Mouse (Mus musculus) lung, embryonic 16.5 days (tissue): ENCODE data around the gene Rtp3. TPM values are rescaled to one million over a fixed set of nuclear protein-coding genes. Genes with fewer than 3 reads are reported as not detected.

Experiments used
- ATAC-seq: fragments of 200-750 bp; cut with Nextera tagmentation; 2 replicates; pipeline ENCODE4 v1.8.0; 2017; ENCODE audit warnings: low read depth, mild to moderate bottlenecking, moderate library complexity
- H3K27ac ChIP-seq: fragments of 300-500 bp; sonication (generic); 2 replicates; pipeline ENCODE4 v1.5.1; 2014; ENCODE audit warnings: mild to moderate bottlenecking, control low read depth, low read length
- H3K27me3 ChIP-seq: fragments of 300-500 bp; sonication (generic); 2 replicates; pipeline ENCODE4 v1.6.1; 2014; ENCODE audit warnings: low read depth, low read length, mixed read lengths; ENCODE audit not compliant: control insufficient read depth, insufficient read depth
- H3K36me3 ChIP-seq: fragments of 300-500 bp; sonication (generic); 2 replicates; pipeline ENCODE4 v1.6.1; 2014; ENCODE audit warnings: low read length; ENCODE audit not compliant: control insufficient read depth, insufficient read depth
- H3K4me1 ChIP-seq: fragments of 300-500 bp; sonication (generic); replicated peaks from 2 replicates; pipeline ENCODE4 v1.6.1; 2014; ENCODE audit warnings: low read length, mixed read lengths; ENCODE audit not compliant: control insufficient read depth, insufficient read depth
- H3K4me2 ChIP-seq: fragments of 300-500 bp; sonication (generic); 2 replicates; pipeline ENCODE4 v1.6.1; 2014; ENCODE audit warnings: low read depth, low read length, control low read depth
- H3K4me3 ChIP-seq: fragments of 300-500 bp; sonication (generic); 2 replicates; pipeline ENCODE4 v1.5.1; 2014; ENCODE audit warnings: mild to moderate bottlenecking, low read length, control low read depth
- H3K9ac ChIP-seq: fragments of 300-500 bp; sonication (generic); 2 replicates; pipeline ENCODE4 v1.6.1; 2014; ENCODE audit warnings: low read length, control low read depth
- H3K9me3 ChIP-seq: fragments of 300-500 bp; sonication (generic); 2 replicates; pipeline ENCODE4 v1.6.1; 2016; ENCODE audit warnings: low read length; ENCODE audit not compliant: control insufficient read depth
- WGBS: fragments of 180-500 bp; shearing (Covaris S2); extraction: QIAGEN DNeasy Blood & Tissue Kit; methylation state at CpG from one replicate; pipeline ENCODE4 v1.1.7; 2014; 5-methylcytosine and 5-hydroxymethylcytosine counted together
- polyA plus RNA-seq: library from polyadenylated mRNA; unstranded; fragments of >200 nt; fragmentation: Nextera tagmentation; extraction: Ambion mirVana; gene quantifications from 2 replicates; pipeline ENCODE4 v1.2.1, GENCODE M21; 2015

Gene Rtp3
- polyA plus RNA-seq, 1 experiment from 2014 or later: 1.9 TPM

- WGBS: 85% methylated on average over 9 of the region's 9 CpGs
- Histone ChIP-seq H3K4me3 (no peak overlapping the region), H3K36me3 (no peaks in the 10 kb centered on the region), H3K4me2 (no peak overlapping the region), H3K27me3 (no peaks in the 10 kb centered on the region), H3K9ac (no peak overlapping the region), H3K9me3 (no peaks in the 10 kb centered on the region), H3K4me1 (peaks cover 6% of the 10 kb centered on the region; the same call in 1 of the 2 replicates), H3K27ac (no peak overlapping the region)
- ATAC-seq: no peak
Measured at GRCm38 (mm10) chr9:111003279-111003678, 12.9 kb upstream of the Rtp3 start.

- WGBS: 72% methylated on average over 12 of the region's 12 CpGs
- H3K9ac ChIP-seq: no peak overlapping the region
- no peak overlapping the region for H3K27ac ChIP-seq
- no peak overlapping the region for H3K4me2 ChIP-seq
- no peak for ATAC-seq
- no peaks in the 10 kb centered on the region for H3K27me3 ChIP-seq
- H3K9me3 ChIP-seq: no peaks in the 10 kb centered on the region
- no peaks in the 10 kb centered on the region for H3K36me3 ChIP-seq
- H3K4me3 ChIP-seq: no peak overlapping the region
- H3K4me1 ChIP-seq: peaks cover 6% of the 10 kb centered on the region; the same call in 1 of the 2 replicates
Measured at GRCm38 (mm10) chr9:111001621-111002020, 11.2 kb upstream of the Rtp3 start.

- 63% methylated on average over 10 of the region's 10 CpGs for WGBS
- Histone ChIP-seq H3K36me3 (no peaks in the 10 kb centered on the region), H3K27me3 (no peaks in the 10 kb centered on the region), H3K9me3 (no peaks in the 10 kb centered on the region), H3K4me2 (no peak overlapping the region), H3K27ac (no peak overlapping the region), H3K9ac (no peak overlapping the region), H3K4me3 (no peak overlapping the region), H3K4me1 (peaks cover 6% of the 10 kb centered on the region; the same call in 1 of the 2 replicates)
- ATAC-seq: no peak
Measured at GRCm38 (mm10) chr9:110999856-111000255, 9.5 kb upstream of the Rtp3 start.

GRCm38 (mm10) chr9:110999056-110999455 lies 8.7 kb upstream of the Rtp3 start:
- Histone ChIP-seq H3K9me3 (no peaks in the 10 kb centered on the region), H3K27me3 (no peaks in the 10 kb centered on the region), H3K9ac (no peak overlapping the region), H3K4me2 (no peak overlapping the region), H3K4me1 (peaks cover 6% of the 10 kb centered on the region; the same call in 1 of the 2 replicates), H3K4me3 (no peak overlapping the region), H3K27ac (peak overlapping the region; percentile 52), H3K36me3 (no peaks in the 10 kb centered on the region)
- ATAC-seq: no peak
- WGBS: 68% methylated on average over 2 of the region's 2 CpGs

GRCm38 (mm10) chr9:110997245-110997644 lies 6.9 kb upstream of the Rtp3 start:
- Histone ChIP-seq H3K27me3 (no peaks in the 10 kb centered on the region), H3K9ac (peak overlapping the region; percentile 37; the same call in 1 of the 2 replicates), H3K36me3 (no peaks in the 10 kb centered on the region), H3K27ac (no peak overlapping the region), H3K9me3 (no peaks in the 10 kb centered on the region), H3K4me2 (no peak overlapping the region), H3K4me1 (peaks cover 6% of the 10 kb centered on the region; the same call in 1 of the 2 replicates), H3K4me3 (no peak overlapping the region)
- WGBS: 2% methylated on average over 5 of the region's 5 CpGs
- ATAC-seq: 0 out of 2 replicates have a peak, but pooled peaks have one; percentile 42

GRCm38 (mm10) chr9:110994716-110995172 lies 4.4 kb upstream of the Rtp3 start:
- 8% methylated on average over 13 of the region's 13 CpGs for WGBS
- H3K36me3 ChIP-seq: no peaks in the 10 kb centered on the region
- no peaks in the 10 kb centered on the region for H3K27me3 ChIP-seq
- no peaks in the 10 kb centered on the region for H3K9me3 ChIP-seq
- peak overlapping the region; percentile 65 for H3K9ac ChIP-seq
- peak; percentile 92 for ATAC-seq
- peak overlapping the region; percentile 52 for H3K4me3 ChIP-seq
- H3K27ac ChIP-seq: peak overlapping the region; percentile 65
- peaks cover 6% of the 10 kb centered on the region; the same call in 1 of the 2 replicates for H3K4me1 ChIP-seq
- peak overlapping the region; percentile 60 for H3K4me2 ChIP-seq

- Histone ChIP-seq H3K4me2 (no peak overlapping the region), H3K4me3 (no peak overlapping the region), H3K9me3 (no peaks in the 10 kb centered on the region), H3K36me3 (no peaks in the 10 kb centered on the region), H3K4me1 (no peaks in the 10 kb centered on the region), H3K27ac (no peak overlapping the region), H3K9ac (no peak overlapping the region), H3K27me3 (no peaks in the 10 kb centered on the region)
- 16% methylated on average over 3 of the region's 3 CpGs for WGBS
- no peak for ATAC-seq
Measured at GRCm38 (mm10) chr9:110993281-110993709, 2.9 kb upstream of the Rtp3 start.

GRCm38 (mm10) chr9:110989543-110989942 lies 840 bp downstream of the Rtp3 start:
- Histone ChIP-seq H3K9me3 (no peaks in the 10 kb centered on the region), H3K9ac (no peak overlapping the region), H3K4me2 (no peak overlapping the region), H3K4me3 (no peak overlapping the region), H3K27me3 (no peaks in the 10 kb centered on the region), H3K4me1 (no peaks in the 10 kb centered on the region), H3K36me3 (no peaks in the 10 kb centered on the region), H3K27ac (no peak overlapping the region)
- WGBS: 84% methylated on average over 2 of the region's 2 CpGs
- no peak for ATAC-seq

- WGBS: 48% methylated on average over 4 of the region's 4 CpGs
- H3K27ac ChIP-seq: no peak overlapping the region
- no peaks in the 10 kb centered on the region for H3K27me3 ChIP-seq
- no peak for ATAC-seq
- no peak overlapping the region for H3K4me3 ChIP-seq
- H3K9me3 ChIP-seq: no peaks in the 10 kb centered on the region
- no peak overlapping the region for H3K9ac ChIP-seq
- no peak overlapping the region for H3K4me2 ChIP-seq
- H3K4me1 ChIP-seq: no peaks in the 10 kb centered on the region
- no peaks in the 10 kb centered on the region for H3K36me3 ChIP-seq
Measured at GRCm38 (mm10) chr9:110989141-110989540, 1.2 kb downstream of the Rtp3 start.

GRCm38 (mm10) chr9:110988078-110988477 lies 2.3 kb downstream of the Rtp3 start:
- WGBS: 64% methylated on average over 3 of the region's 3 CpGs
- Histone ChIP-seq H3K9me3 (no peaks in the 10 kb centered on the region), H3K4me3 (no peak overlapping the region), H3K4me2 (no peak overlapping the region), H3K9ac (no peak overlapping the region), H3K36me3 (no peaks in the 10 kb centered on the region), H3K27me3 (no peaks in the 10 kb centered on the region), H3K4me1 (no peaks in the 10 kb centered on the region), H3K27ac (no peak overlapping the region)
- no peak for ATAC-seq
